In genomic region chr10:42241775-42242174, GRCm38 (mm10) we compare ENCODE assay signal across 23 mouse cellular contexts. TPM values are rescaled to one million over a fixed set of nuclear protein-coding genes. Genes with fewer than 3 reads are reported as not detected.
DNase-seq lines count a peak whose midpoint lies in the region; ATAC-seq and TF ChIP-seq lines count a peak whose summit lies in the region.
"Had no signal": no experiment of that assay in that cellular context is flagged by ENCODE, and none has a peak within 500 bp of the region (broad histone marks: within the 10 kb centered on the region; RNA-seq: fewer than 3 reads in every experiment).

No protein-coding gene starts in this region.

- H3K4me1 ChIP-seq in megakaryocyte, embryonic 14.5 days: peaks cover 95% of the 10 kb centered on the region
- H3K4me1 ChIP-seq in limb, embryonic 10.5 days: peaks cover 41% of the 10 kb centered on the region
- H3K4me1 ChIP-seq: hindbrain, embryonic 13.5 days; neural tube, embryonic 15.5 days had no signal

- H3K9me3 ChIP-seq in megakaryocyte, embryonic 14.5 days: no peaks in the 10 kb centered on the region
- H3K9me3 ChIP-seq in limb, embryonic 10.5 days (replicated peaks): no peaks in the 10 kb centered on the region
- H3K9me3 ChIP-seq: hindbrain, embryonic 13.5 days; midbrain, embryonic 10.5 days; neural tube, embryonic 15.5 days had no signal

- ATAC-seq in frontal cortex, adult (ENCODE audit: low TSS enrichment): peak; percentile 59; the same call in 1 of the 2 replicates
- no peak for ATAC-seq in megakaryocyte, adult 5-6 weeks (ENCODE audit: poor library complexity, severe bottlenecking)
- ATAC-seq: CD4-positive, CD25-positive, alpha-beta regulatory T cell, adult 4 months; forebrain, embryonic 16.5 days had no signal

- H3K27me3 ChIP-seq in megakaryocyte, embryonic 14.5 days (replicated peaks): no peaks in the 10 kb centered on the region
- H3K27me3 ChIP-seq in limb, embryonic 10.5 days (ENCODE audit: low read depth, poor library complexity, severe bottlenecking): no peaks in the 10 kb centered on the region
- H3K27me3 ChIP-seq: hindbrain, embryonic 13.5 days; neural tube, embryonic 15.5 days had no signal

- 81% methylated on average over 4 of the region's 4 CpGs for WGBS in limb, embryonic 10.5 days

- H3K27ac ChIP-seq in layer of hippocampus, adult 2 months: peak overlapping the region; percentile 66
- 0 out of 2 replicates have a peak overlapping the region, but pooled peaks have one; percentile 25 for H3K27ac ChIP-seq in limb, embryonic 10.5 days
- H3K27ac ChIP-seq: hindbrain, embryonic 13.5 days; kidney, postnatal 0 days; midbrain, embryonic 10.5 days; neural tube, embryonic 15.5 days had no signal

- H3K4me3 ChIP-seq in layer of hippocampus, adult 2 months: no peak overlapping the region
- peak overlapping the region; percentile 57 for H3K4me3 ChIP-seq in megakaryocyte, embryonic 14.5 days (replicated peaks)
- no peak overlapping the region for H3K4me3 ChIP-seq in limb, embryonic 10.5 days
- H3K4me3 ChIP-seq: hindbrain, embryonic 13.5 days; midbrain, embryonic 10.5 days; neural tube, embryonic 15.5 days had no signal

- H3K36me3 ChIP-seq in megakaryocyte, embryonic 14.5 days (replicated peaks; ENCODE audit: low read length): peaks cover 75% of the 10 kb centered on the region
- H3K36me3 ChIP-seq in limb, embryonic 10.5 days: no peaks in the 10 kb centered on the region
- H3K36me3 ChIP-seq: hindbrain, embryonic 13.5 days; neural tube, embryonic 15.5 days had no signal

- no peak for TF ChIP-seq CTCF in layer of hippocampus, adult 2 months (conservative IDR thresholded peaks at IDR 0.05)

- DNase-seq in frontal cortex, postnatal 10 days (ENCODE audit: low spot score in 2 of 2): no peak
- peak in 1 of 2 experiments; percentile 20 for DNase-seq in layer of hippocampus, adult 2 months (ENCODE audit: low spot score in 2 of 2)
- no peak for DNase-seq in layer of hippocampus, postnatal 14 days (ENCODE audit: low spot score in 2 of 2)
- DNase-seq in limb, embryonic 10.5 days (ENCODE audit: low spot score): no peak
- no peak for DNase-seq in retina, embryonic 14.5 days (ENCODE audit: low spot score)
- DNase-seq: adrenal gland, postnatal 14 days; cerebellum, adult 9-10 months; heart, postnatal 10 days; kidney, adult 2 months; layer of hippocampus, postnatal 36 days; lung, embryonic 14.5 days; lung, postnatal 4 days; thymus, adult 18-20 months; thymus, postnatal 36 days had no signal

RNA-seq across cellular contexts. Expression of gene Foxo3, which starts 34.8 kb away (rescaled TPM):
- total RNA-seq in layer of hippocampus, adult 2 months (2021): 10 to 100 TPM; 47.5 to 53.2 TPM
- total RNA-seq in layer of hippocampus, postnatal 14 days (2021): 10 to 100 TPM; 40.1 to 41.1 TPM
- polyA plus RNA-seq in megakaryocyte, embryonic 14.5 days (2012; ENCODE audit: insufficient read depth, low replicate concordance): 14.8 and 55.2 TPM in 2 replicates
- total RNA-seq in megakaryocyte, adult 5-6 weeks (2015): 25.3 and 25.7 TPM in 2 replicates
- total RNA-seq in megakaryocyte, adult 5-6 weeks (2017): 24.9 and 27.4 TPM in 2 replicates
- 2.3 and 3.8 TPM in 2 replicates for polyA plus RNA-seq in limb, embryonic 10.5 days (2016; fragmentation: Nextera tagmentation; extraction: Ambion mirVana)
